Mouse (Mus musculus): Measurements from ENCODE around the gene Ccr4.

Gene Ccr4

GRCm38 (mm10) chr9:114466871-114467270, 37.8 kb downstream of the Ccr4 start:
- DNase-seq = no peak

- DNase-seq = no peak
These were observed 39.3 kb downstream of the Ccr4 start for GRCm38 (mm10) chr9:114465442-114465841.

- DNase-seq = no peak
These were observed 42.1 kb downstream of the Ccr4 start for GRCm38 (mm10) chr9:114462569-114462968.

GRCm38 (mm10) chr9:114458436-114458835, 46.3 kb downstream of the Ccr4 start:
- DNase-seq = no peak

GRCm38 (mm10) chr9:114455420-114455819, 49.3 kb downstream of the Ccr4 start:
- no peak for DNase-seq

- no peak for DNase-seq
These were observed 52.3 kb downstream of the Ccr4 start for GRCm38 (mm10) chr9:114452418-114452817.

- DNase-seq = no peak
These were observed 53.1 kb downstream of the Ccr4 start for GRCm38 (mm10) chr9:114451615-114452014.

- no peak for DNase-seq
These were observed 55.5 kb downstream of the Ccr4 start for GRCm38 (mm10) chr9:114449120-114449754.

GRCm38 (mm10) chr9:114448700-114449099, 56.0 kb downstream of the Ccr4 start:
- DNase-seq = no peak

GRCm38 (mm10) chr9:114446887-114447286, 57.8 kb downstream of the Ccr4 start:
- no peak for DNase-seq

- DNase-seq = no peak
These were observed 61.4 kb downstream of the Ccr4 start for GRCm38 (mm10) chr9:114443351-114443750.

- DNase-seq = no peak
These were observed 61.8 kb downstream of the Ccr4 start for GRCm38 (mm10) chr9:114442893-114443292.

- DNase-seq = no peak
These were observed 62.5 kb downstream of the Ccr4 start for GRCm38 (mm10) chr9:114442225-114442624.

GRCm38 (mm10) chr9:114440548-114440947, 64.2 kb downstream of the Ccr4 start:
- DNase-seq = no peak
